Mouse (Mus musculus): ENCODE results near the gene Cacna2d2.

GRCm38 (mm10) chr9:107462907-107463306, 63.5 kb downstream of the Cacna2d2 start:
- no peak for TF ChIP-seq CTCF (IDR thresholded peaks at IDR 0.05; ENCODE audit: extremely low read depth, insufficient read length, insufficient replicate concordance, low read depth, low read length)
- no peak for TF ChIP-seq POLR2A (IDR thresholded peaks at IDR 0.05; ENCODE audit: low read depth, low read length)

All from small intestine, adult 2 months (tissue).